Mouse (Mus musculus): ENCODE measurements around the gene Slc8b1. TPM values are rescaled to one million over a fixed set of nuclear protein-coding genes. Genes with fewer than 3 reads are reported as not detected.

Slc8b1 gene
- polyA plus RNA-seq, 1 experiment from 2014 or later = 8.6 TPM

GRCm38 (mm10) chr5:120502147-120502621, 8.8 kb upstream of the Slc8b1 start:
- Histone ChIP-seq H3K9me3 (replicated peaks; ENCODE audit: control insufficient read depth, low read length) (no peaks in the 10 kb centered on the region), H3K27me3 (ENCODE audit: control insufficient read depth, insufficient read depth, low read length) (no peaks in the 10 kb centered on the region), H3K27ac (ENCODE audit: low read length) (no peak overlapping the region), H3K4me3 (replicated peaks; ENCODE audit: low read length) (peak overlapping the region; percentile 93), H3K4me1 (ENCODE audit: control insufficient read depth, insufficient read depth, low read length) (peaks cover 17% of the 10 kb centered on the region), H3K9ac (ENCODE audit: low read length) (peak overlapping the region; percentile 96), H3K36me3 (ENCODE audit: control insufficient read depth, insufficient read depth, low read length) (no peaks in the 10 kb centered on the region), H3K4me2 (ENCODE audit: low read depth, low read length) (peak overlapping the region; percentile 90)
- no peak for ATAC-seq (ENCODE audit: insufficient read depth, low FRiP score)
- 56% methylated on average over 9 of the region's 9 CpGs for WGBS

- ATAC-seq (ENCODE audit: insufficient read depth, low FRiP score) = no peak
- no peaks in the 10 kb centered on the region for H3K27me3 ChIP-seq (ENCODE audit: control insufficient read depth, insufficient read depth, low read length)
- no peaks in the 10 kb centered on the region for H3K9me3 ChIP-seq (replicated peaks; ENCODE audit: control insufficient read depth, low read length)
- WGBS = 6% methylated on average over 12 of the region's 12 CpGs
- peaks cover 17% of the 10 kb centered on the region for H3K4me1 ChIP-seq (ENCODE audit: control insufficient read depth, insufficient read depth, low read length)
- no peak overlapping the region for H3K27ac ChIP-seq (ENCODE audit: low read length)
- H3K4me3 ChIP-seq (replicated peaks; ENCODE audit: low read length) = peak overlapping the region; percentile 93
- H3K9ac ChIP-seq (ENCODE audit: low read length) = peak overlapping the region; percentile 96
- peak overlapping the region; percentile 90 for H3K4me2 ChIP-seq (ENCODE audit: low read depth, low read length)
- H3K36me3 ChIP-seq (ENCODE audit: control insufficient read depth, insufficient read depth, low read length) = no peaks in the 10 kb centered on the region
These were observed 8.3 kb upstream of the Slc8b1 start for GRCm38 (mm10) chr5:120502675-120503143.

- Histone ChIP-seq H3K9me3 (replicated peaks; ENCODE audit: control insufficient read depth, low read length) (no peaks in the 10 kb centered on the region), H3K27ac (ENCODE audit: low read length) (no peak within 1 kb of the TSS), H3K4me2 (ENCODE audit: low read depth, low read length) (peak within 1 kb of the TSS; percentile 90), H3K9ac (ENCODE audit: low read length) (peak within 1 kb of the TSS; percentile 96), H3K4me3 (replicated peaks; ENCODE audit: low read length) (peak within 1 kb of the TSS; percentile 93), H3K36me3 (ENCODE audit: control insufficient read depth, insufficient read depth, low read length) (no peaks in the 10 kb centered on the region), H3K27me3 (ENCODE audit: control insufficient read depth, insufficient read depth, low read length) (no peaks in the 10 kb centered on the region), H3K4me1 (ENCODE audit: control insufficient read depth, insufficient read depth, low read length) (peaks cover 17% of the 10 kb centered on the region)
- ATAC-seq (ENCODE audit: insufficient read depth, low FRiP score) = peak; percentile 89; the same call in 1 of the 2 replicates
- under 1% methylated on average over 50 of the region's 55 CpGs for WGBS
These were observed 7.7 kb upstream of the Slc8b1 start, which contains the start of gene Plbd2 for GRCm38 (mm10) chr5:120503144-120503795. Plbd2 (minus strand) TSS chr5:120503625.

DNA sequence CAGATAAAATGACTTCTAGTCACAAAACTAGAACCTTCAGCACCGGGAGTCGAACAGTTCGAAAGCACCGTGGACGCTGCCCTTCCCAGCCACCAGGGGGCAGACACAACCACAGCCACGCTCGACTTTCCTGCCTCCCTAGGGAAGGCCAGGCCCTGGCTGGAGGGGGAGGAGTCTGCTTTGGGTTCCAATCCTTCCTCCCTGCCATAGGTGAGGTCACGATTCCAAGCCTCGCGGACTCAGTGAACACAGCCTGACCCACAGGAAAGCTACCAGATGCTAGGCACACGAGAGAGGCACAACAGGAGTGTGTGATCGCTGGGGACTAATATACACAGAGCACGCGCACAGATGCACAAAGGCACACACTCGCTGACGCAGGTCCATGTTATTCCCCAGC, 5.6 kb upstream of the Slc8b1 start:
- Histone ChIP-seq H3K4me1 (ENCODE audit: control insufficient read depth, insufficient read depth, low read length) (peaks cover 17% of the 10 kb centered on the region), H3K9ac (ENCODE audit: low read length) (peak overlapping the region; percentile 46), H3K4me2 (ENCODE audit: low read depth, low read length) (peak overlapping the region; percentile 19; the same call in 1 of the 2 replicates), H3K9me3 (replicated peaks; ENCODE audit: control insufficient read depth, low read length) (no peaks in the 10 kb centered on the region), H3K4me3 (replicated peaks; ENCODE audit: low read length) (no peak overlapping the region), H3K27me3 (ENCODE audit: control insufficient read depth, insufficient read depth, low read length) (no peaks in the 10 kb centered on the region), H3K36me3 (ENCODE audit: control insufficient read depth, insufficient read depth, low read length) (no peaks in the 10 kb centered on the region), H3K27ac (ENCODE audit: low read length) (no peak overlapping the region)
- 23% methylated on average over 16 of the region's 16 CpGs for WGBS
- ATAC-seq (ENCODE audit: insufficient read depth, low FRiP score) = peak; percentile 46; the same call in 1 of the 2 replicates

- ATAC-seq (ENCODE audit: insufficient read depth, low FRiP score) = no peak
- WGBS = 63% methylated on average over 9 of the region's 9 CpGs
- H3K36me3 ChIP-seq (ENCODE audit: control insufficient read depth, insufficient read depth, low read length) = no peaks in the 10 kb centered on the region
- peak overlapping the region; percentile 19; the same call in 1 of the 2 replicates for H3K4me2 ChIP-seq (ENCODE audit: low read depth, low read length)
- no peak overlapping the region for H3K27ac ChIP-seq (ENCODE audit: low read length)
- H3K27me3 ChIP-seq (ENCODE audit: control insufficient read depth, insufficient read depth, low read length) = no peaks in the 10 kb centered on the region
- no peaks in the 10 kb centered on the region for H3K9me3 ChIP-seq (replicated peaks; ENCODE audit: control insufficient read depth, low read length)
- H3K4me1 ChIP-seq (ENCODE audit: control insufficient read depth, insufficient read depth, low read length) = peaks cover 17% of the 10 kb centered on the region
- H3K9ac ChIP-seq (ENCODE audit: low read length) = peak overlapping the region; percentile 46
- H3K4me3 ChIP-seq (replicated peaks; ENCODE audit: low read length) = no peak overlapping the region
These were observed 5.2 kb upstream of the Slc8b1 start for GRCm38 (mm10) chr5:120505781-120506180.

GRCm38 (mm10) chr5:120506490-120506889, 4.5 kb upstream of the Slc8b1 start:
- Histone ChIP-seq H3K4me2 (ENCODE audit: low read depth, low read length) (no peak overlapping the region), H3K9ac (ENCODE audit: low read length) (no peak overlapping the region), H3K27ac (ENCODE audit: low read length) (no peak overlapping the region), H3K9me3 (replicated peaks; ENCODE audit: control insufficient read depth, low read length) (no peaks in the 10 kb centered on the region), H3K4me1 (ENCODE audit: control insufficient read depth, insufficient read depth, low read length) (peaks cover 17% of the 10 kb centered on the region), H3K27me3 (ENCODE audit: control insufficient read depth, insufficient read depth, low read length) (no peaks in the 10 kb centered on the region), H3K36me3 (ENCODE audit: control insufficient read depth, insufficient read depth, low read length) (no peaks in the 10 kb centered on the region), H3K4me3 (replicated peaks; ENCODE audit: low read length) (no peak overlapping the region)
- ATAC-seq (ENCODE audit: insufficient read depth, low FRiP score) = no peak
- 46% methylated on average over 9 of the region's 9 CpGs for WGBS

- WGBS = 57% methylated on average over 4 of the region's 4 CpGs
- H3K4me3 ChIP-seq (replicated peaks; ENCODE audit: low read length) = no peak overlapping the region
These were observed 3.7 kb upstream of the Slc8b1 start for GRCm38 (mm10) chr5:120507311-120507710.

DNA sequence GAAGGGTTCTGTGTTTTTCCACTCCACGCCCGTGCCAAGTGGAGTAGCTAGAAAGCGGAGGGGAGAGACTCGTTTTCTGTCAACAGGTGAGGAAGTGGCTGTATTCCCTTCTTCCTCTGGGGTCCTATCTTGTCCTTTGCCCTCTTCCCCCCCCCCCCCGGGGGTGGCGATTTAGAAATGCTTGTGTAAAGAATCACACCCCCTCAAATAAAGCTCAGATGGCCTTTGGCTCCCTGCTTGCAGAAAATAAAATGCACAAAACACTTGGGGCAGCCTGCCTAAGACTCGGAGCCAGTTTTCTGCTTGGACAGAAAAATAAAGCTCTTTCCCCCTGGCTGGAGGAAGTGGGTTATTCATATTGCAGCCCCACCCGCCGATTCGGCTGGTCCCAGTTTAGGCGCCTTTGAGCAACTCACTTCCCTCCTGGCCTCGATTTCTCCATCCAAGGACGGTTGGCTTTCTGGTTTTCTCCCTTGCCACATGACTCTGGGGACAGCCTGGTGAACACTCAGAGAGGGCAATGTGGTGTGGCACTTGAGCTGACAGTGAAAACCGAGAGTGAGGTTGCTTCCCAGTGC, 764 bp downstream of the Slc8b1 start:
- Histone ChIP-seq H3K4me3 (replicated peaks; ENCODE audit: low read length) (peak overlapping the region; percentile 62), H3K9ac (ENCODE audit: low read length) (peak overlapping the region; percentile 72), H3K4me2 (ENCODE audit: low read depth, low read length) (peak overlapping the region; percentile 63), H3K4me1 (ENCODE audit: control insufficient read depth, insufficient read depth, low read length) (peaks cover 33% of the 10 kb centered on the region), H3K27ac (ENCODE audit: low read length) (peak overlapping the region; percentile 22; the same call in 1 of the 2 replicates), H3K36me3 (ENCODE audit: control insufficient read depth, insufficient read depth, low read length) (no peaks in the 10 kb centered on the region), H3K27me3 (ENCODE audit: control insufficient read depth, insufficient read depth, low read length) (no peaks in the 10 kb centered on the region), H3K9me3 (replicated peaks; ENCODE audit: control insufficient read depth, low read length) (no peaks in the 10 kb centered on the region)
- WGBS = 20% methylated on average over 14 of the region's 14 CpGs
- no peak for ATAC-seq (ENCODE audit: insufficient read depth, low FRiP score)

More at GRCm38 (mm10) chr5:120507311-120507710, 3.7 kb upstream of the Slc8b1 start:
- H3K9ac ChIP-seq (ENCODE audit: low read length) = no peak overlapping the region
- no peaks in the 10 kb centered on the region for H3K9me3 ChIP-seq (replicated peaks; ENCODE audit: control insufficient read depth, low read length)
- H3K4me1 ChIP-seq (ENCODE audit: control insufficient read depth, insufficient read depth, low read length) = peaks cover 17% of the 10 kb centered on the region
- H3K36me3 ChIP-seq (ENCODE audit: control insufficient read depth, insufficient read depth, low read length) = no peaks in the 10 kb centered on the region
- no peak for ATAC-seq (ENCODE audit: insufficient read depth, low FRiP score)
- H3K27ac ChIP-seq (ENCODE audit: low read length) = no peak overlapping the region
- H3K4me2 ChIP-seq (ENCODE audit: low read depth, low read length) = no peak overlapping the region
- H3K27me3 ChIP-seq (ENCODE audit: control insufficient read depth, insufficient read depth, low read length) = no peaks in the 10 kb centered on the region

GRCm38 (mm10) chr5:120512911-120513555, 2.1 kb downstream of the Slc8b1 start:
- Histone ChIP-seq H3K4me2 (ENCODE audit: low read depth, low read length) (no peak overlapping the region), H3K9me3 (replicated peaks; ENCODE audit: control insufficient read depth, low read length) (no peaks in the 10 kb centered on the region), H3K27ac (ENCODE audit: low read length) (no peak overlapping the region), H3K4me3 (replicated peaks; ENCODE audit: low read length) (no peak overlapping the region), H3K4me1 (ENCODE audit: control insufficient read depth, insufficient read depth, low read length) (peaks cover 42% of the 10 kb centered on the region), H3K27me3 (ENCODE audit: control insufficient read depth, insufficient read depth, low read length) (no peaks in the 10 kb centered on the region), H3K36me3 (ENCODE audit: control insufficient read depth, insufficient read depth, low read length) (no peaks in the 10 kb centered on the region), H3K9ac (ENCODE audit: low read length) (no peak overlapping the region)
- 65% methylated on average over 15 of the region's 15 CpGs for WGBS
- ATAC-seq (ENCODE audit: insufficient read depth, low FRiP score) = no peak

All from stomach, embryonic 16.5 days (tissue).